Mouse (Mus musculus) MEL (cell line): ENCODE results near the gene Gtf2h1. TPM values are rescaled to one million over a fixed set of nuclear protein-coding genes. Genes with fewer than 3 reads are reported as not detected.

ENCODE experiments used
- DNase-seq: peaks from one replicate; pipeline ENCODE4 v3.0.0; 2011; ENCODE audit warnings: low read depth, low spot score
- H3K27ac ChIP-seq: 2 replicates; pipeline ENCODE4 v1.5.1; 2012; ENCODE audit warnings: low read depth, mild to moderate bottlenecking, control low read depth, low read length, moderate library complexity; ENCODE audit not compliant: control insufficient read depth
- H3K27me3 ChIP-seq, 2 experiments: fragments of 150-350 bp in 1 of 2; sonication (generic) in 1 of 2; 2 replicates each; pipeline ENCODE4 v1.6.1; 2012; ENCODE audit warnings: low read length in 2 of 2, mild to moderate bottlenecking in 2 of 2, improper control_type of control experiment in 1 of 2, moderate library complexity in 1 of 2; ENCODE audit not compliant: insufficient read depth in 2 of 2, control insufficient read depth in 1 of 2
- H3K36me3 ChIP-seq, 2 experiments: 2 replicates each; pipeline ENCODE4 v1.6.1; 2012 to 2014; ENCODE audit warnings: low read length in 2 of 2, improper control_type of control experiment in 1 of 2, inconsistent platforms in 1 of 2, mild to moderate bottlenecking in 1 of 2; ENCODE audit not compliant: insufficient read depth in 2 of 2, control insufficient read depth in 1 of 2
- H3K4me1 ChIP-seq, 2 experiments: fragments of 150-350 bp in 1 of 2; sonication (generic) in 1 of 2; 2 replicates each; pipeline ENCODE4 v1.6.1; 2012; ENCODE audit warnings: low read length in 2 of 2, improper control_type of control experiment in 1 of 2, mild to moderate bottlenecking in 1 of 2; ENCODE audit not compliant: insufficient read depth in 2 of 2, control insufficient read depth in 1 of 2
- H3K4me3 ChIP-seq, 2 experiments: fragments of 150-350 bp in 1 of 2; sonication (generic) in 1 of 2; 2 replicates each; pipeline ENCODE4 v1.5.1; 2012; ENCODE audit warnings: low read depth in 2 of 2, low read length in 2 of 2, mild to moderate bottlenecking in 2 of 2, moderate library complexity in 2 of 2, control low read depth in 1 of 2, improper control_type of control experiment in 1 of 2; ENCODE audit not compliant: control insufficient read depth in 1 of 2, insufficient read depth in 1 of 2
- H3K79me2 ChIP-seq: 2 replicates; pipeline ENCODE4 v1.6.1; 2012; ENCODE audit warnings: mild to moderate bottlenecking, low read length, moderate library complexity; ENCODE audit not compliant: control insufficient read depth, poor library complexity, insufficient read depth
- H3K9ac ChIP-seq: 2 replicates; pipeline ENCODE4 v1.6.1; 2012; ENCODE audit warnings: low read depth, mild to moderate bottlenecking, control low read depth, low read length, moderate library complexity; ENCODE audit not compliant: control insufficient read depth, poor library complexity, severe bottlenecking
- H3K9me3 ChIP-seq: fragments of 150-350 bp; sonication (generic); replicated peaks from 2 replicates; pipeline ENCODE4 v1.6.1; 2012; ENCODE audit warnings: mild to moderate bottlenecking, low read length, improper control_type of control experiment, moderate library complexity; ENCODE audit not compliant: insufficient read depth
- EP300 ChIP-seq, 2 experiments: IDR thresholded peaks; 2 replicates each; pipeline ENCODE4 v1.6.1; 2011; ENCODE audit warnings: improper control_type of control experiment in 2 of 2, low read length in 2 of 2, low read depth in 1 of 2, mild to moderate bottlenecking in 1 of 2
- ETS1 ChIP-seq: IDR thresholded peaks from 2 replicates; pipeline ENCODE4 v1.6.1; 2012; ENCODE audit warnings: low read depth, mild to moderate bottlenecking, inconsistent platforms, low read length, improper control_type of control experiment, moderate library complexity
- GABPA ChIP-seq: IDR thresholded peaks from 2 replicates; pipeline ENCODE4 v1.6.1; 2012; ENCODE audit warnings: low read depth, mild to moderate bottlenecking, inconsistent platforms, low read length, improper control_type of control experiment, moderate library complexity
- JUND ChIP-seq: IDR thresholded peaks from 2 replicates; pipeline ENCODE4 v1.6.1; 2011; ENCODE audit warnings: low read depth, mild to moderate bottlenecking, improper control_type of control experiment, low read length
- MAFK ChIP-seq: IDR thresholded peaks from 2 replicates; pipeline ENCODE4 v1.6.1; 2011; ENCODE audit warnings: low read depth, mild to moderate bottlenecking, low read length, improper control_type of control experiment, borderline replicate concordance
- MAX ChIP-seq: IDR thresholded peaks from 2 replicates; pipeline ENCODE4 v1.6.1; 2011; ENCODE audit warnings: low read length, improper control_type of control experiment
- TCF12 ChIP-seq: IDR thresholded peaks from 2 replicates; pipeline ENCODE4 v1.6.1; 2014; ENCODE audit warnings: low read depth, mild to moderate bottlenecking, inconsistent platforms, low read length, improper control_type of control experiment, moderate library complexity
- UBTF ChIP-seq: IDR thresholded peaks from 2 replicates; pipeline ENCODE4 v1.6.1; 2012; ENCODE audit warnings: low read depth, mild to moderate bottlenecking, inconsistent platforms, low read length, improper control_type of control experiment, moderate library complexity, borderline replicate concordance; ENCODE audit not compliant: insufficient read depth
- USF1 ChIP-seq: IDR thresholded peaks from 2 replicates; pipeline ENCODE4 v1.6.1; 2014; ENCODE audit warnings: low read depth, mild to moderate bottlenecking, inconsistent platforms, low read length, improper control_type of control experiment, moderate library complexity
- USF2 ChIP-seq, 2 experiments: IDR thresholded peaks; 2 replicates each; pipeline ENCODE4 v1.6.1; 2011 to 2012; ENCODE audit warnings: improper control_type of control experiment in 2 of 2, low read length in 2 of 2, borderline replicate concordance in 1 of 2, inconsistent platforms in 1 of 2, low read depth in 1 of 2, mild to moderate bottlenecking in 1 of 2; ENCODE audit not compliant: insufficient read depth in 1 of 2
- ZC3H11A ChIP-seq: IDR thresholded peaks from 2 replicates; pipeline ENCODE4 v1.6.1; 2012; ENCODE audit warnings: low read depth, mild to moderate bottlenecking, inconsistent platforms, low read length, improper control_type of control experiment
- ZMIZ1 ChIP-seq: IDR thresholded peaks from 2 replicates; pipeline ENCODE4 v1.6.1; 2012; ENCODE audit warnings: low read depth, mild to moderate bottlenecking, inconsistent platforms, low read length, improper control_type of control experiment, moderate library complexity
- ZNF384 ChIP-seq: IDR thresholded peaks from 2 replicates; pipeline ENCODE4 v1.6.1; 2012; ENCODE audit warnings: low read depth, mild to moderate bottlenecking, inconsistent platforms, low read length, improper control_type of control experiment
- polyA plus RNA-seq, 2 experiments: library from polyadenylated mRNA; stranded (reverse) in 1 of 2; unstranded in 1 of 2; fragments of >175 nt in 1 of 2; fragments of >200 nt in 1 of 2; gene quantifications; 2 replicates each; pipeline versions ENCODE4 v1.2.1 to v1.2.4; 2012; ENCODE audit warnings: low replicate concordance in 2 of 2, low read depth in 1 of 2; ENCODE audit not compliant: insufficient read length in 2 of 2, insufficient read depth in 1 of 2, missing spikeins in 1 of 2
- total RNA-seq: library from RNA; depleted of rRNA; stranded (reverse); fragments of 300-350 nt; gene quantifications from 2 replicates; pipeline ENCODE4 v1.2.3, GENCODE M21; 2012

Gene Gtf2h1
- total and polyA plus RNA-seq, 3 experiments: 105 to 142 TPM; not detected in 1

- Histone ChIP-seq H3K36me3 (peaks cover 2 to 16% of the 10 kb centered on the region in 2 experiments; a peak in 2 of 4 replicates), H3K4me1 (peaks cover 13 to 22% of the 10 kb centered on the region in 2 experiments)
- no peak for TF ChIP-seq USF1
- TF ChIP-seq ETS1: no peak
- no peak for TF ChIP-seq GABPA
- no peak for TF ChIP-seq ZMIZ1
These were observed 46.4 kb downstream of the Gtf2h1 start for GRCm38 (mm10) chr7:46842278-46842677.

GRCm38 (mm10) chr7:46843576-46843975 is 47.7 kb downstream of the Gtf2h1 start:
- Histone ChIP-seq H3K9me3 (no peaks in the 10 kb centered on the region), H3K4me1 (peaks cover 13 to 25% of the 10 kb centered on the region in 2 experiments), H3K79me2 (peaks cover 29% of the 10 kb centered on the region), H3K27ac (no peak overlapping the region), H3K27me3 (no peaks in the 10 kb centered on the region), H3K4me3 (no peak overlapping the region), H3K9ac (no peak overlapping the region), H3K36me3 (peaks cover 13 to 27% of the 10 kb centered on the region in 2 experiments)
- TF ChIP-seq EP300 (IDR thresholded peaks at IDR 0.05; ENCODE audit: low read depth in 1 of 2, low read length in 2 of 2) (no peak), ZC3H11A (no peak), ZNF384 (no peak), JUND (no peak), UBTF (no peak), MAX (no peak), USF1 (no peak), USF2 (IDR thresholded peaks at IDR 0.05; ENCODE audit: borderline replicate concordance in 1 of 2, insufficient read depth in 1 of 2, low read depth in 1 of 2, low read length in 2 of 2) (no peak), MAFK (no peak), TCF12 (no peak)
- no peak for DNase-seq

More at GRCm38 (mm10) chr7:46842278-46842677, 46.4 kb downstream of the Gtf2h1 start:
- Histone ChIP-seq H3K9me3 (no peaks in the 10 kb centered on the region), H3K9ac (no peak overlapping the region), H3K27ac (no peak overlapping the region), H3K79me2 (peaks cover 19% of the 10 kb centered on the region), H3K4me3 (no peak overlapping the region), H3K27me3 (no peaks in the 10 kb centered on the region)
- DNase-seq: no peak
